In genomic region chr3:79527921-79528320, GRCm38 (mm10) we compare ENCODE assay signal across 17 mouse cellular contexts. TPM values are rescaled to one million over a fixed set of nuclear protein-coding genes. Genes with fewer than 3 reads are reported as not detected.
DNase-seq lines count a peak whose midpoint lies in the region; ATAC-seq and TF ChIP-seq lines count a peak whose summit lies in the region.
"Had no signal": no experiment of that assay in that cellular context is flagged by ENCODE, and none has a peak within 500 bp of the region (broad histone marks: within the 10 kb centered on the region; RNA-seq: fewer than 3 reads in every experiment).

No protein-coding gene starts in this region.

- no peaks in the 10 kb centered on the region for H3K27me3 ChIP-seq in heart, embryonic 12.5 days (replicated peaks)
- H3K27me3 ChIP-seq in liver, adult 2 months (ENCODE audit: control insufficient read depth, insufficient read depth, low read length) = no peaks in the 10 kb centered on the region
- H3K27me3 ChIP-seq: neural tube, embryonic 13.5 days; stomach, embryonic 15.5 days had no signal

- ATAC-seq in heart, embryonic 12.5 days (ENCODE audit: insufficient number of reproducible peaks, low FRiP score) = no peak
- ATAC-seq: forebrain, postnatal 0 days; hindbrain, postnatal 0 days had no signal

- H3K9ac ChIP-seq in heart, embryonic 12.5 days = no peak overlapping the region
- H3K9ac ChIP-seq in liver, adult 2 months (ENCODE audit: low read depth, low read length) = no peak overlapping the region
- H3K9ac ChIP-seq: forebrain, postnatal 0 days; neural tube, embryonic 13.5 days; stomach, embryonic 15.5 days had no signal

- H3K4me1 ChIP-seq in heart, embryonic 12.5 days (replicated peaks) = peaks cover 48% of the 10 kb centered on the region
- H3K4me1 ChIP-seq in liver, adult 2 months (ENCODE audit: control insufficient read depth, insufficient read depth, low read length) = peaks cover 20% of the 10 kb centered on the region

- no peaks in the 10 kb centered on the region for H3K9me3 ChIP-seq in heart, embryonic 12.5 days (replicated peaks)
- H3K9me3 ChIP-seq: neural tube, embryonic 13.5 days; stomach, embryonic 15.5 days had no signal

- no peak for TF ChIP-seq CTCF in liver, adult 2 months (IDR thresholded peaks at IDR 0.05; ENCODE audit: low read depth, low read length)

- peak; percentile 70 to 72 for DNase-seq in heart, adult 18-20 months
- peak; percentile 68 for DNase-seq in liver, adult 2 months (ENCODE audit: extremely low read depth, low read depth, low spot score)
- no peak for DNase-seq in liver
- DNase-seq in heart, postnatal 36 days = peak; percentile 43 to 49
- DNase-seq in urinary bladder, adult 2 months (ENCODE audit: low spot score) = no peak
- DNase-seq: adrenal gland, adult 8-10 months; B cell, adult 2 months; forebrain, postnatal 0 days; left cerebral cortex, postnatal 4 days; retina, postnatal 1 day; thymus, postnatal 25 days had no signal

- TF ChIP-seq POLR2A in liver, adult 2 months (IDR thresholded peaks at IDR 0.05; ENCODE audit: extremely low read depth, insufficient read depth, low read length) = no peak

- no peak overlapping the region for H3K4me2 ChIP-seq in heart, embryonic 12.5 days
- H3K4me2 ChIP-seq: neural tube, embryonic 13.5 days; stomach, embryonic 15.5 days had no signal

- WGBS in heart, embryonic 12.5 days = 67% methylated on average over 8 of the region's 8 CpGs
- WGBS in liver, adult 2 months = 31% methylated on average over 8 of the region's 8 CpGs
- 68% methylated on average over 8 of the region's 8 CpGs for WGBS in macrophage (ENCODE audit: missing documents)

- H3K4me3 ChIP-seq in heart, embryonic 12.5 days = no peak overlapping the region
- no peak overlapping the region for H3K4me3 ChIP-seq in liver, adult 2 months (ENCODE audit: insufficient read depth, low read depth, low read length)
- peak overlapping the region; percentile 66 for H3K4me3 ChIP-seq in macrophage (ENCODE audit: inconsistent target)
- H3K4me3 ChIP-seq: erythroblast, embryonic 14.5 days; neural tube, embryonic 13.5 days; stomach, embryonic 15.5 days had no signal

- H3K36me3 ChIP-seq in heart, embryonic 12.5 days = no peaks in the 10 kb centered on the region
- H3K36me3 ChIP-seq in liver, adult 2 months (ENCODE audit: control insufficient read depth, insufficient read depth, low read length) = no peaks in the 10 kb centered on the region
- H3K36me3 ChIP-seq in macrophage (ENCODE audit: inconsistent target) = peaks cover 4% of the 10 kb centered on the region; the same call in 1 of the 2 replicates
- H3K36me3 ChIP-seq: neural tube, embryonic 13.5 days; stomach, embryonic 15.5 days had no signal

- H3K27ac ChIP-seq in heart, embryonic 12.5 days (ENCODE audit: poor library complexity, severe bottlenecking) = no peak overlapping the region
- no peak overlapping the region for H3K27ac ChIP-seq in liver, adult 2 months (replicated peaks; ENCODE audit: insufficient read depth, low read depth, low read length)
- peak overlapping the region; percentile 97 for H3K27ac ChIP-seq in macrophage
- H3K27ac ChIP-seq: hindbrain, postnatal 0 days; neural tube, embryonic 13.5 days; stomach, embryonic 15.5 days had no signal

- intact Hi-C loops in heart, postnatal 36 days (cut with DNase I) = no loop called here

- peaks cover 49% of the 10 kb centered on the region for H3K79me2 ChIP-seq in liver, adult 2 months (ENCODE audit: control insufficient read depth, insufficient read depth, low read length)
- peaks cover 96% of the 10 kb centered on the region for H3K79me2 ChIP-seq in macrophage (ENCODE audit: inconsistent target)

RNA-seq across cellular contexts. Expression of gene Fnip2, which starts 39.7 kb away (rescaled TPM):
- 10 to 100 TPM; 24.7 to 24.8 TPM for total RNA-seq in heart, adult 18-20 months (2021)
- 5.3 and 6.3 TPM in 2 replicates for polyA plus RNA-seq in heart, embryonic 12.5 days (2016; fragmentation: Nextera tagmentation; extraction: Ambion mirVana)
- total RNA-seq in liver, adult 2 months (2014; rRNA removed) = 43.3 and 46.7 TPM in 2 replicates
- polyA plus RNA-seq in liver, adult 2 months (2012; rRNA removed) = 4.9 and 6.3 TPM in 2 replicates
- total RNA-seq in heart, postnatal 36 days (2021) = 10 to 100 TPM; 13.8 to 20.3 TPM
- 1,000 to 10,000 TPM in 9 of 26 experiments, 100 to 1,000 TPM in 17; 297 to 1,489 (median 906) TPM for total RNA-seq in macrophage (2018; cell fraction: chromatin; rRNA removed)
- total RNA-seq in macrophage (2018; cell fraction: cytosol; rRNA removed) = 100 to 1,000 TPM; 110 to 449 (median 248) TPM
- total RNA-seq in macrophage (2018; cell fraction: nucleus; rRNA removed) = 1,000 to 10,000 TPM in 1 of 26 experiments, 100 to 1,000 TPM in 25; 324 to 1,078 (median 679) TPM
- 87.1 to 150 TPM (median 126 TPM) in 3 replicates for polyA plus RNA-seq in macrophage (2018)
- 8.0 and 9.7 TPM in 2 replicates for polyA plus RNA-seq in urinary bladder, adult 2 months (2012; rRNA removed)

Comparison
In these comparisons a context has a peak if more than half of its experiments do, and no peak if none do; other contexts are left out.
1. DNase-seq: peak in heart, adult 18-20 months (2 of 2), liver, adult 2 months (single experiment) and heart, postnatal 36 days (2 of 2); none in liver (single experiment) and urinary bladder, adult 2 months (single experiment).